Mouse (Mus musculus) forebrain, embryonic 15.5 days (tissue): Measurements from ENCODE around the gene Trp53bp2. TPM values are rescaled to one million over a fixed set of nuclear protein-coding genes. Genes with fewer than 3 reads are reported as not detected.

Experiments
- ATAC-seq: fragments of 200-750 bp; cut with Nextera tagmentation; replicated peaks from 2 replicates; pipeline ENCODE4 v1.8.0; 2017; ENCODE audit warnings: mild to moderate bottlenecking, moderate TSS enrichment, moderate library complexity
- H3K27ac ChIP-seq: fragments of 300-500 bp; sonication (generic); replicated peaks from 2 replicates; pipeline ENCODE4 v1.5.1; 2015; ENCODE audit warnings: mild to moderate bottlenecking, inconsistent platforms
- H3K27me3 ChIP-seq: fragments of 300-500 bp; sonication (generic); 2 replicates; pipeline ENCODE4 v1.6.1; 2015; ENCODE audit warnings: inconsistent platforms
- H3K36me3 ChIP-seq: fragments of 300-500 bp; sonication (generic); 2 replicates; pipeline ENCODE4 v1.6.1; 2015; ENCODE audit warnings: mild to moderate bottlenecking, inconsistent platforms
- H3K4me1 ChIP-seq: fragments of 300-500 bp; sonication (generic); 2 replicates; pipeline ENCODE4 v1.6.1; 2015; ENCODE audit warnings: inconsistent platforms
- H3K4me2 ChIP-seq: fragments of 300-500 bp; sonication (generic); replicated peaks from 2 replicates; pipeline ENCODE4 v1.6.1; 2015; ENCODE audit warnings: mild to moderate bottlenecking, inconsistent platforms
- H3K4me3 ChIP-seq: fragments of 300-500 bp; sonication (generic); 2 replicates; pipeline ENCODE4 v1.5.1; 2015; ENCODE audit warnings: mild to moderate bottlenecking, inconsistent platforms
- H3K9ac ChIP-seq: fragments of 300-500 bp; sonication (generic); replicated peaks from 2 replicates; pipeline ENCODE4 v1.6.1; 2015; ENCODE audit warnings: mild to moderate bottlenecking, inconsistent platforms
- H3K9me3 ChIP-seq: fragments of 300-500 bp; sonication (generic); 2 replicates; pipeline ENCODE4 v1.6.1; 2016; ENCODE audit warnings: inconsistent platforms
- WGBS: fragments of 180-500 bp; shearing (Covaris S2); methylation state at CpG from one replicate; pipeline ENCODE4 v1.1.7; 2015; ENCODE audit warnings: mixed read lengths; 5-methylcytosine and 5-hydroxymethylcytosine counted together
- polyA plus RNA-seq: library from polyadenylated mRNA; unstranded; fragments of >200 nt; fragmentation: Nextera tagmentation; extraction: Ambion mirVana; gene quantifications from 2 replicates; pipeline ENCODE4 v1.2.1, GENCODE M21; 2015

Trp53bp2 gene
- polyA plus RNA-seq = 26.5 and 26.9 TPM in 2 replicates

GRCm38 (mm10) chr1:182408684-182409327 is at the start of gene Trp53bp2:
TSS of gene Trp53bp2 (plus strand) at chr1:182409172.
- Histone ChIP-seq H3K27ac (peak within 1 kb of the TSS; percentile 98), H3K4me3 (peak within 1 kb of the TSS; percentile 96), H3K9me3 (no peaks in the 10 kb centered on the region), H3K9ac (peak within 1 kb of the TSS; percentile 99), H3K36me3 (no peaks in the 10 kb centered on the region), H3K4me1 (peaks cover 39% of the 10 kb centered on the region), H3K27me3 (no peaks in the 10 kb centered on the region), H3K4me2 (peak within 1 kb of the TSS; percentile 73)
- ATAC-seq = peak; percentile 97
- WGBS = 0% methylated on average over 71 of the region's 71 CpGs

DNA sequence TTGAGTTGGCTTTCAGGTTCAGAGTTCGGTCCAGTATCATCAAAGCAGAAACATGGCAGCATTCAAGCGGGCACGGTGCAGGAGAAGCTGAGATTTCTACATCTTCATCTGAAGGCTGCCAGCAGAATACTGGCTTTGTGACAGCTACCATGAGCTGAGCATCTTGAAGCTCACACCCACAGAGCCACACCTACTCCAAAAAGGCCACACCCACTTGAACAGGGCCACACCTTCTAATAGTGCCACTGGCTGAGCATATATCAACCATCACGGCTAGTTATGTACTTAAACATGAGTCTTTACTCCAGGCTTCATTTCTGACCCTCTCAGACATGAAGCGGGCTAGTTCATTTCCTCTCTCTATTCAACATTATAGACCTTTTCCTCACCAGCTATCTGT is 46.3 kb upstream of the Trp53bp2 start:
- no peak overlapping the region for H3K4me2 ChIP-seq
- H3K36me3 ChIP-seq = no peaks in the 10 kb centered on the region
- no peak for ATAC-seq
- H3K4me1 ChIP-seq = no peaks in the 10 kb centered on the region
- no peaks in the 10 kb centered on the region for H3K9me3 ChIP-seq
- no peak overlapping the region for H3K4me3 ChIP-seq
- no peak overlapping the region for H3K9ac ChIP-seq
- H3K27me3 ChIP-seq = no peaks in the 10 kb centered on the region
- WGBS = 91% methylated on average over 5 of the region's 5 CpGs
- H3K27ac ChIP-seq = no peak overlapping the region

DNA sequence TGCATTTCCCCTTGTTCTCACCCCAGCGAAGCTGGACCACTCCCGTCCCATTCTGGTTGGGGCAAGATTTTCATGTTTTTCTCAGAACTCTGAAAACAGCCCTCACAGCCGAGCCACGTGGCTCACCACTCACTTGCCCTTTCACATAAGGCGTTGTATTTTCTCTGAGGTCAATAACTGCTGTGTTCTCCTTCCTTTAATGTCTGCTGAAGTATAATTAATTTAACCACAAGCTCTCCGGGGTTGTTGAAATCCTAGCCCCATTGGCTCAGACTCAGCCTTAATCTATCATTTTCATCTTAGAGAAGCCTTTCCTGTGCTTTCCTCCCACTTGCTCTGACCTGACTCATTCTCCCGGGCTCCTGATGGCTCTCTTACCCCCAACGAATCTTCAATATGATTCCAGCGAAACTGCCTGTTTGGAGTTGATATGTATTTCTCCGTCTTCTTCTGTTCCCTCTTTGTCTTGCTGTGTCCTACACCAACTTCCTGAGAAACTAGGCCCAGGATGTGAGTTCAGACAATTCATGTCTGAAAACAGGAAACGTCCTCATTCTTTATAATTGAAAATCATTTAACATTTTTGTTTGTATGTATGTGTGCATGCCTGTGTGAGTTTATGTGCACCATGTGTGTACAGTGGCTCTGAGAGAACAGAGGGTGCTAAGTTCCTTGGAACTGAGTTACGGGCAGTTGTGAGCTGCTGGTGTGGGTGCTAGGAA is 45.1 kb upstream of the Trp53bp2 start:
- Histone ChIP-seq H3K9ac (no peak overlapping the region), H3K4me3 (no peak overlapping the region), H3K4me1 (no peaks in the 10 kb centered on the region), H3K27ac (no peak overlapping the region), H3K27me3 (no peaks in the 10 kb centered on the region), H3K9me3 (no peaks in the 10 kb centered on the region), H3K36me3 (no peaks in the 10 kb centered on the region), H3K4me2 (no peak overlapping the region)
- no peak for ATAC-seq
- WGBS = 56% methylated on average over 12 of the region's 12 CpGs

DNA sequence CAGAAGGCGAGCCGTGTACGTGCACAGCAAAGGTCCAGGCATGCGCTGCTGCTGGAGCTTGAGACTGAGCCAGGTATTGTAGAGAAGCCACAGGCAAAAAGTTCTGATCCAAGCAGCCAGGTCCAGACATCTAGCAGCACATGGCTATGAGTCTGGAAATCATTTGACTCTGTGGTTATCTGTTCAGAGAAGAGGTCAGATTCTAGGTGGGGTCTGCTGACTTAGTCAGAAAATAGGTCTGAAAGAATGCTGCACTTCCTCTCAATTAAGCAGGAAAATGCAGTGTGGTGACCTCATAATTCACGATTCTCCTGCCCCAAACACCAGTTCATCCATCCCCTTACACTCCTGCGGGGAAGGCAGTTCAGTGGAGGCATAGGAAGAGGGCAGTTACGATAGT is 40.7 kb upstream of the Trp53bp2 start:
- Histone ChIP-seq H3K9me3 (no peaks in the 10 kb centered on the region), H3K36me3 (no peaks in the 10 kb centered on the region), H3K27me3 (no peaks in the 10 kb centered on the region), H3K9ac (no peak overlapping the region), H3K27ac (no peak overlapping the region), H3K4me1 (no peaks in the 10 kb centered on the region), H3K4me2 (no peak overlapping the region), H3K4me3 (no peak overlapping the region)
- ATAC-seq = no peak
- 68% methylated on average over 7 of the region's 7 CpGs for WGBS

GRCm38 (mm10) chr1:182368782-182369181 is 40.2 kb upstream of the Trp53bp2 start:
- WGBS = 82% methylated on average over 8 of the region's 8 CpGs
- H3K9ac ChIP-seq = no peak overlapping the region
- no peak for ATAC-seq

GRCm38 (mm10) chr1:182369435-182369834 is 39.5 kb upstream of the Trp53bp2 start:
- Histone ChIP-seq H3K27ac (no peak overlapping the region), H3K4me1 (no peaks in the 10 kb centered on the region), H3K9me3 (no peaks in the 10 kb centered on the region), H3K4me2 (no peak overlapping the region), H3K27me3 (no peaks in the 10 kb centered on the region), H3K36me3 (no peaks in the 10 kb centered on the region), H3K9ac (no peak overlapping the region), H3K4me3 (no peak overlapping the region)
- WGBS = 82% methylated on average over 4 of the region's 4 CpGs
- no peak for ATAC-seq

More at GRCm38 (mm10) chr1:182368782-182369181, 40.2 kb upstream of the Trp53bp2 start:
- Histone ChIP-seq H3K4me2 (no peak overlapping the region), H3K36me3 (no peaks in the 10 kb centered on the region), H3K27ac (no peak overlapping the region), H3K27me3 (no peaks in the 10 kb centered on the region), H3K4me1 (no peaks in the 10 kb centered on the region), H3K4me3 (no peak overlapping the region), H3K9me3 (no peaks in the 10 kb centered on the region)

DNA sequence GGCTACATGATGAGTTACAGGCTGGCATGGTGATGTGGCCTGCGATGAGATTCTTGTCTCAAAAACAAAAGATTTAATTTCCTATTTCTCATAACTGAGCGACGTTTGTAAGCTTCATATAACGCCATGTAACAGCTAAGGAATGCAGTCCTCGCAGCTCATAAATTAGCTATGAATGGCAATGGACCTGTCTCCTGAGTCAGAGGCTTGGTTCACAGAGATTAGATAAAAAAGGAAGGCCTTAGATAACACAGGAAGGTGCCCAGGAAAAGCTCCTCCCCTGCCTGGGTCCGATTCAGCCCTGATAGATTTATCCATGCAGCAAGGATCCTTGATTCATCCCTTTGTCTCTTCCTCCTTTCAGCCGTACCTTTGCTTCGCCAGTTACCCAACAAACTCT is 37.1 kb upstream of the Trp53bp2 start:
- no peak overlapping the region for H3K9ac ChIP-seq
- H3K36me3 ChIP-seq = no peaks in the 10 kb centered on the region
- H3K4me2 ChIP-seq = no peak overlapping the region
- H3K4me3 ChIP-seq = no peak overlapping the region
- no peak for ATAC-seq
- no peaks in the 10 kb centered on the region for H3K4me1 ChIP-seq
- WGBS = 82% methylated on average over 8 of the region's 8 CpGs
- H3K27ac ChIP-seq = no peak overlapping the region
- no peaks in the 10 kb centered on the region for H3K27me3 ChIP-seq
- H3K9me3 ChIP-seq = no peaks in the 10 kb centered on the region

GRCm38 (mm10) chr1:182376221-182376620 is 32.8 kb upstream of the Trp53bp2 start:
- H3K27me3 ChIP-seq = no peaks in the 10 kb centered on the region
- H3K27ac ChIP-seq = no peak overlapping the region
- no peaks in the 10 kb centered on the region for H3K9me3 ChIP-seq
- WGBS = 18% methylated on average over 8 of the region's 8 CpGs
- H3K4me3 ChIP-seq = no peak overlapping the region
- no peaks in the 10 kb centered on the region for H3K4me1 ChIP-seq
- no peak overlapping the region for H3K9ac ChIP-seq
- ATAC-seq = peak; percentile 43; the same call in 1 of the 2 replicates
- no peak overlapping the region for H3K4me2 ChIP-seq
- H3K36me3 ChIP-seq = no peaks in the 10 kb centered on the region

DNA sequence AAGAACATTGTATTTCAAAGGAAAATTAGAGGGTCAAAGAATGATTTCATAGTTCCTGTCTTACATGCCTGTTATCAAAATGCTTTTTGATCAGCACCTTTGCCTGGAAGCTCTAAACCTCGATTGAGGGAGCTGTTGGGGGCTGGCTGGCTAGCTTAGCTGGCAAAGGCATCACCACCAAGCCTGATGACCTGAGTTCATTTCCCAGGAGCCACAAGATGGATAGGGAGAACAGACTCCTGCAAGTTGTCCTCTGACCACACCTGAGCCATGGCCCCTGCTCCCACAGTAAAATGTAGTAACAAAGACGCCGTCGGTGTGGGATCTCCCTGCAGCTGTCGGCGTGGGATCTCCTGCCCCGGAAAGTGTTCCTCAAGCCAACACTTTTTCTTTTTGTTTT is 32.1 kb upstream of the Trp53bp2 start:
- ATAC-seq = no peak
- no peak overlapping the region for H3K4me2 ChIP-seq
- H3K27me3 ChIP-seq = no peaks in the 10 kb centered on the region
- WGBS = 89% methylated on average over 7 of the region's 7 CpGs
- H3K9me3 ChIP-seq = no peaks in the 10 kb centered on the region
- no peaks in the 10 kb centered on the region for H3K36me3 ChIP-seq
- H3K27ac ChIP-seq = no peak overlapping the region
- H3K4me3 ChIP-seq = no peak overlapping the region
- no peaks in the 10 kb centered on the region for H3K4me1 ChIP-seq
- H3K9ac ChIP-seq = no peak overlapping the region

- no peak for ATAC-seq
- no peaks in the 10 kb centered on the region for H3K27me3 ChIP-seq
- no peak overlapping the region for H3K9ac ChIP-seq
- no peak overlapping the region for H3K27ac ChIP-seq
- no peaks in the 10 kb centered on the region for H3K4me1 ChIP-seq
- H3K4me3 ChIP-seq = no peak overlapping the region
- H3K4me2 ChIP-seq = no peak overlapping the region
- no peaks in the 10 kb centered on the region for H3K36me3 ChIP-seq
- no peaks in the 10 kb centered on the region for H3K9me3 ChIP-seq
- 76% methylated on average over 6 of the region's 6 CpGs for WGBS
Measured at GRCm38 (mm10) chr1:182377519-182377918, 31.5 kb upstream of the Trp53bp2 start.

DNA sequence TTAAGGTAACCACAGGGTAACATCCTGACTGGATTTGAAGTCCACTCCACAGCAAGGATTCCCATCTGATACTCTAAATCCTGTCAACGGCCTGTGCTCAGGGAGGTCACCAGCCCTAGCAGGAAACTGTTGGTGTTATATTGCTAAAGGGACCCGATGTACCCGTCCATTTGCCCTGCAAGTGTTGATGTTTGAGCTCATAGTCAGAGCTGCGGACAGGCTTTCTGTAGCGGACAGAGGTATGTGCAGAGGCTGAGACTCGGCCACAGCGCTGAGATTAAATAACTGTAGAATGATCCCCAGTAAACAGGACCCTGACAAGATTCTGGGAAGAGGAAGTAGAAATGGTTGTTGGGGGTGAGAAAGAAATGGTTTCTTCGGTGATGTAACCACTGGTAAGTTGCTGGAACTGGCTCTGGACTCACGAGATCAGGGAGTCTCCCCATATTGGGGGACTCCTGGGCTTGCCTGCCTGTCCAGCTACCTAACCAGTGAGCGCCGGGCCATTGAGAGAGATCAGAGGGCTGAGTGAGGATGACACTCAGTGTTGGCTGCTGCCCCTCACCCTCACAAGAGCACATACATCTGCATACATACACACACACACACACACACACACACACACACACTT is 30.7 kb upstream of the Trp53bp2 start:
- H3K36me3 ChIP-seq = no peaks in the 10 kb centered on the region
- H3K27me3 ChIP-seq = no peaks in the 10 kb centered on the region
- no peak for ATAC-seq
- H3K4me2 ChIP-seq = no peak overlapping the region
- H3K9ac ChIP-seq = no peak overlapping the region
- WGBS = 89% methylated on average over 11 of the region's 11 CpGs
- H3K9me3 ChIP-seq = no peaks in the 10 kb centered on the region
- no peak overlapping the region for H3K4me3 ChIP-seq
- no peak overlapping the region for H3K27ac ChIP-seq
- no peaks in the 10 kb centered on the region for H3K4me1 ChIP-seq

DNA sequence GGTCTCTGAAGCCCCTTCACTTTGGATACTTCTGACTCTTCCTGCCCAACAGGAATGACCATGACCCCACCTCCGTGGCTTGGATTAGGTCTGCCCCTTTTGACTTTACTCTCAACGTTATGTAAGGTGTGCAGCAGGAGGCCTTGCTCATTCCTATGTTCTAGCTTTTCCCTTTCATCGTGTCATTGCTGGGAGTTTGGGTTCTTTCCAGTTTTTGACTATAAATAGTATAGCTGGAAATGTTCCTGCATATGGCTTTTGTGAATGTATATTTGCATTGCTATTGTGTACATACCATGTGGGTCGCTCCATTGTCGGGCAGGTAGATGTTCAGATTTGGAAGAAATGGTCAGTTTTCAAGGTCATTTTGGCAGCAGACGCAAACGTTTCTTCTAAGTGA is 30.1 kb upstream of the Trp53bp2 start:
- Histone ChIP-seq H3K9ac (no peak overlapping the region), H3K4me1 (no peaks in the 10 kb centered on the region), H3K36me3 (no peaks in the 10 kb centered on the region), H3K27ac (no peak overlapping the region), H3K27me3 (no peaks in the 10 kb centered on the region), H3K9me3 (no peaks in the 10 kb centered on the region), H3K4me3 (no peak overlapping the region), H3K4me2 (no peak overlapping the region)
- WGBS = 81% methylated on average over 7 of the region's 7 CpGs
- no peak for ATAC-seq
